Mouse (Mus musculus): ENCODE measurements around the gene Sox8.
A peak's percentile ranks its signal among the peaks of the same experiment; 100 is the strongest.

Gene Sox8

DNA sequence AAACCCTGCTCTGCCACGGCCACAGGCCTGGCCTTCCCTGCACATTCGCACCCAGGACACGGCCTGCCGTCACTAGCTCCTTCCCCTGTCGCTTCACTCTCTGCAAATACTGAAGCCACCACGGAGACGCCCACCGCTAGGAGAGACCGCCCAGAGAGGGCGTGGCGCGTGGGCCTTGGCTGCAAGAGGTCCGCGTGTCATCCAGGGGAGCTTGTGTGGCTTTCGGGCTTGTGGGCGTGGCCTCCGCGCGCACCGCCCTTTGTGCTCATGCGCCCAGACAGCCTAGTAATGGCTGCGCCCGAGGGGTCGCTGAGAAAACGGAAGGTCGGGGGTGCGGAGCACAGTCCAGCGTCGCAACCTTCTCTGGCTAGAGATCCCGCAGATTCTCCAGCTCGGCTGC is 8.4 kb upstream of the Sox8 start, which contains the start of gene Lmf1:
Lmf1 (plus strand) TSS at position 166 of the 400 bp plus-strand sequence.
- DNase-seq, result peak; percentile 99

DNA sequence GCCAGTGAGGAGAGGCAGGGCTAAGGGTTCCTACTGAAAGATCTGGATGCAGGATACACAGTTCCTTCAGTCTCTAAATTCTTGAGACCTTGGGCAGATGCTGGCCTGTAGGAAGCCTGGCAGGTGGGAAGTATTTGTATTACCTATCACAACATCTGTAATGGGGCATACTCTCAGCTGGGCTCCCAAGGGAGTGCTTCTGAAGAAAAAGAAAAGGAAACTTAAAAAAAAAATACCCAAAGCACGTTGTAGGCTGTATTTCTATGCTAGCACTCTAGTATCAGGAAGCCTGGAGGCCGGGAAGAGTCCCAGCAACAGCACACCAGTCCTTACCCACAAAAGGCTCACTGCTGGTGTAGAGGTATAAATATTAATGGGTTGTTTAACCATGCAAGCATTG is 7.2 kb upstream of the Sox8 start:
- DNase-seq, result no peak

DNA sequence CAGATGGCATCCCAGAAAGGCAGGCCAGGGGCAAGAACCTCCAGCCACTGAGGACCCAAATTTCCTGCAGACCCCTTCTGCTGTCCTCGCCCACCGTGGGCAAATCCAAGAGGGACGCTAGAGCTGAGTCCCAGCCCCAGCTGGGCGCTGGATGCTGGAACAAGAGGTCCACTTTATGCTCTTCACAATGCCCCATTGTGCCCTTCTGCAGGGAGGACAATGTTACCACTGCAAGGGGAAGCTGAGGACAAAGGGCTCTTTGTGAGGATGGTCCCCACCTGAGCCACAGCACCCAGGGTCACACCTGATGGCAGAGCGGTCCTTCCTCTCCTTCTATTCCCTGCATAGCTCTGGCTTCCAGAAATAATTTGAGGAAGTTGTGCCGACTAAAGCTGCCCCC is 6.8 kb upstream of the Sox8 start:
- no peak for DNase-seq

DNA sequence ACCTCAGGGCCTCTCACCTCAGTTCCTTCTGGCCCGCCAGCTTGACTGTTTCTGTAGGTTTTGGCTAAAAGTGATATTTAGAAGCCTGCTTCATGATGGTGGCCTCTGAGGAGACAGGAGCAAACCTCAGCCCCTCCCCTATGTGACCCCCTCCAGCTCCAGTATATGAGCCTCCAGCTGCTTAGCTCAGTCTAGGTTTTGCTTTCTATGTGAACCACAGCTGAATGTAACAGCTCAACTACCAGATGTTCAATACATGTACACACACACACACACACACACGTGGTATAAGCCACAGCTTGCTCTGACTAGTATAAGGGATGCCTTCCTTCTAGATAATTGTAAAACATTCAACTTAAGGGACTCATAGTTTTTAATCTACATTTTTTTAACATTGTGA is 5.5 kb upstream of the Sox8 start:
- DNase-seq, result no peak

DNA sequence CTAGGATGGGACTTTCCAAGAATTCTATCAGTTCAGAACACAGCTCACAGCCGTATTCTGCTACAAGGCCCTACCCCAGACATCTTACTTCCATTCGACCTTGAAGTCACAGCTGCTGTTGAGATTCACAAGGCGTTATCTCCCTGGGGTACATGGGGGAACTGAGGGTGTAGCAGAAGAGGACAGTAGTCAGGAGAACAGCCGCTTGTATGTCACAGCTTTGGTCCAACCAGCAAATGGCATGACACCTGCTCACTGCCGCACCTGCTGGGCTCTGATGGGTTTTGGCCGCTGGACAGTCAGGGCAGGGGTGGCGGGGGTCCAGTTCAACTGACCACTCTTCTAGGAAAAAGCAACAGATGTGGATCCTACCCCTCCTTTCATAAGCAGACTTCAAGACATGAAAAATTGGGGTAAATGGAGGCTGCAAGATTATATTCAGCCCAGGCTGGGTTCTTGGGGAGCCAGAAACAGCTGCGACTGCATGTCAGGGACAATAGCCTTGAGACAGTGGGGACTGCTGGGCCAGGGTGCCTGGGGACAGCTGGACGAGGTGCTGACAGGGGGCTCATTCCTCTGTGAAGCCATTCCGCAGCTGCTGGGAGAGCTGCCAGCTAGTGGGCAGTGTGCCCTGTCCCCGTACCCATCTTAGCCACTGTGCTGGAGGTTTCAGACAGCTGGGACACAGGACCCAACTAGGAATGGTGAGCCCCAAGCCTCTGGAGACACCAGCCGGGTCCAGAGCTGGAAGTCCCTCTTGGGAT is 4.9 kb upstream of the Sox8 start:
- no peak for DNase-seq

DNA sequence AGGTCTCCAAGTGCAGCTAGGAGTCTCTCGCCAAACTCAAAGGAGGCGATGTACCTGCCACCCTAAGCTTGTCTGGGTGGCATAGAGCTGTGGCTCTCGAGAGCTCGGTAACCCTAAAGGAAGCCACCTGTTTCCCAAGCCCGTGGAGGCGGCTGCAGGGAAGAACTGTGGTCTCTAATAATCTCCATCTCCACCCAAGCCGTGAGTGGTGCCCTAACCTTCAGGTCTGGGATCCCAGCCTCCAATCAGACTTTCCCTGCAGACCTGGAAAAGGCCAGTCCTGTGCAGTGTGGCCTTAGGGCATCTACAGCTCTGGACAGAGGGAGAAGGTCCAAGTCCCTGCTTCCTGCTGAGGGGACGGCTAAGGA is 951 bp upstream of the Sox8 start:
- no peak for DNase-seq

DNA sequence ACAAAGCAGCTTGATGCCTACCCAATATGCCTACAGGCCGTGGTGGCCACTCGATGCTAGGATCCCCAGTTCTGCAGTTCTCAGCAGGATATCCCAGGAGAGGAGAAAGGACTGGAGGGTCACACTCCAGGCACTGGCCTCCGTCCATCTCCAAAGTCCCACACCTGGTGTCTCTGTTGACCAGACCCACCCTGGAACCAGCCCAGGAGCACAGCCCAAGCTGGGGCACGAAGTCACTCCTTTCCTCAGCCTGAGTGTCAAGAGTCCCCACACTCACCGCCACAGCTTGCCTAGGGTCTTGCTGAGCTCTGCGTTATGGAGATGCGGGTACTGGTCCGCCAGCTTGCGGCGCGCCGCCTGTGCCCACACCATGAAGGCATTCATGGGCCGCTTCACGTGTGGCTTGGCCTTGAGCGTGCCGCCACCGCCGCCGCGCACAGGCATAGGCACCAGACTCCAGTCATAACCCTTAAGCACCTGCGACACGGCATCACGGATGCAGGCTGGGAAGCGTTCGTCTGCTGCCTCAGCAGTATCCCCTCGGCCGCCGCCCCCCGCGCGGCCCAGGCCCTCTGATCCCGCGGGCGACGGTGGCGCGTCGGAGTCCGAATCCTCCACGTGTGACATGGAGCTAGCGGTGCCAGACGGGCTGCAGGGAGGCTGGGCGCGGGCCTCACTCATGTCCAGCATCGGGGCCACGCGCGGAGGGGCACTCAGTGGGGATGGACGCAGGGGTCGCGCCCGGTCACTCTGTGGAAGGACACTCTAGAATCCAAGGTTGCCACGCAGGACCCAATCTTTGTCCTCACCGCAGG is 446 bp downstream of the Sox8 start:
- DNase-seq, result peak; percentile 44

DNA sequence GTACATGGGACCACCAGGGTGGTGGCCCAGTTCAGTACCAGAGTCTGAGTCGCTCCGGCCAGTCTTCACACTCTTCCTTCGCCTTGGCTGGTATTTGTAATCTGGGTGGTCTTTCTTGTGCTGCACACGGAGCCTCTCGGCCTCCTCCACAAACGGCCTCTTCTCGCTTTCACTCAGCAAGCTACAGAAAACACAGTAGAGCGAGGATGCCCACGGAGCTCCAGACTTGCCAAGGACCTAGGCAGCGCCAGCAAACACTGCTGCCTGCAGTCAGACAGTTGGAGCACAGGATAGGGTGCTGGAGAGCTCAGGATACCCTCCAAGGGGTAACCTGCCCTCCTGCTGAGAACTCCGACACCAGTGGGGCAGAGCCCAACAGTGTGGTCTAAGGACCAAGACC is 1.6 kb downstream of the Sox8 start:
- no peak for DNase-seq

DNA sequence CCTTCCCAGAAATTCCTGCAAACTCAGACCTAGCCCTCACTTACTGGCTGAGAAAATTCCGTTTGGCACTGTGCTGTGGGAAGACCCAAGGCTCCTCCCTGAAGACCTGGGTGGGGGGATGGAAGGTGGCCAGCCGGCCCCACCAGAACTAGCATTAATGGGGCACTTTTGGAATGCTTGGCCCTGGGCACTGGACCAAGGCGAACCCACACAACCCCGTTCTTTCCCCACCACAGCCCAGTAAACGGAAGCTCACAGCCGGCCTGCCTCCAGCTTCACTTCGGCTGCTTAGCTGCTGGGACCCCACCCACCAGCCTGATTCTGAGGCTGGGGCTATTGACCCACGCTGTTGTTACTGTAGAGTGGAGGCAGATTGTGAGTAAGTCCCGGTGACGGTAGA is 2.3 kb downstream of the Sox8 start:
- no peak for DNase-seq

DNA sequence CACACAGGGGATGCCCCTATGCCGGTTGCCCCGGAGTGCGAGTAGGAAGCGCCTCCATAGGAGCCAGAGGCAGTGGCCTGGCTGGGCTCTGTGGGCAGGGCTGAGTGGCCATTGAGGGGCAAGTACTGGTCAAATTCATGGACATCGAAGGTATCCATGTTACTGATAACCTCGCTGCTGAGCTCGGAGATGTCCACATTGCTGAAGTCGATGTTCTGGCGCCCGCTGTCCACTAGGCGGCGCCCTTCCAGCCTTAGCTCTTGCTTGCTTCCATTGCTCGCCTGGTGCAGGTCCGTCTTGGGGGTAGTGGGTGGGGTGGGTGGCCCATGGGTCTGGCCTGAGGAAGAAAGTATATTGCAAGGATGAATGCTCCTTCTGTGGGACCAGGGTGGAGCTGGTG is 2.7 kb downstream of the Sox8 start:
- DNase-seq, result peak; percentile 85

DNA sequence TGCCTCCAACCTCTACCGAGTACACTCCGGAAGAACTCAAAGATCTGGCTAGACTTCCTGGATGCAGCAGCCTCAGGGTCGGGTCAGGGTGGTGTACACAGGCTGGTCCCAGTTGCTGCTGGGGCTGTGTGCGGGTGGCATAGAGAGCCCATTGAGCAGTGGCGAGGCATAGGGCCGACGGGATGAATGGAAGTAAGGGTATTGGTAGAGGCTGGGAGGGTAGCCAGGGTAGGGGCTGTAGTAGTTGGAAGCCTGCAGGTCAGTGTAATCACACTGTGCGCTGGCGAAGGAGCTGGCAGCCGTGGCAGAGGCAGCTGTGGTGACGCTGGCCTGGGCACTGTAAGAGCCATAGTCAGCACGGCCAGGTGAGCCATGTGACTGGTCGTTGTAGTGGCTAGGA is 3.2 kb downstream of the Sox8 start:
- DNase-seq, result no peak

DNA sequence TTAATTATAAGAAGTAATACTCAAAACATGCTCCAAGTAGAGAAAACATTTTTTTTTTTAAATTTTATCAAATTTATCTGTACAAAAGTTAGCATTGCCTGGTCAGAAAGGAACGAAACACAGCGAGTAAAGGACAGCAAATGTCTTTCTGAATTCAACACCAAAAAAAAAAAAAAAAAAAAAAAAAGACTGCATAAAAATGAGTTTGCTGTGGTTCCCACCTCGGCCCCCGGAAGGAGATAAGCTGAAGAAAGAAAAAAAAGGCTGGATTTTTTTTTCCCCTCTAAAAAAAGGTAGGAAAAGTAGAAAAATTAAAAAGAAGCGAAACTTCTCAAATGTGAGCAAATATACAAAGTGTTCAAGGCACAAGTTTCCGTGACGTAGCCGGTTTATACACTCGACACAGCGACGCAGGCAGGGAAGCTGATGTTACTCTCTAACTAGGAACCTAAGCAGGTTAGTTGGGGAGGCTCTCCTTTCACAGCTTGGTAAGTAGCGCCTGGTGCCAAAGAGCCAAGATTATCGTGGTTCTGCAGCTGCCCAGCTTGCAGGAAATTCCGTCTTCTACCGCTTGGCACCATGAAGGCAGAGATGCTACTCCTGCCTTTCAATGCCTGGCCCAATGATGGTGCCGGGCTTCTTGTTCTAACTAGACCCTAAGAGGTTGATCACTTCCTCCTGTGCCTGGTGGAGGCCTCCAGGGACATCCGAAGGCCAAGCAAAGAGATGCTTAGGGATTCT is 4.5 kb downstream of the Sox8 start:
- DNase-seq, result no peak

DNA sequence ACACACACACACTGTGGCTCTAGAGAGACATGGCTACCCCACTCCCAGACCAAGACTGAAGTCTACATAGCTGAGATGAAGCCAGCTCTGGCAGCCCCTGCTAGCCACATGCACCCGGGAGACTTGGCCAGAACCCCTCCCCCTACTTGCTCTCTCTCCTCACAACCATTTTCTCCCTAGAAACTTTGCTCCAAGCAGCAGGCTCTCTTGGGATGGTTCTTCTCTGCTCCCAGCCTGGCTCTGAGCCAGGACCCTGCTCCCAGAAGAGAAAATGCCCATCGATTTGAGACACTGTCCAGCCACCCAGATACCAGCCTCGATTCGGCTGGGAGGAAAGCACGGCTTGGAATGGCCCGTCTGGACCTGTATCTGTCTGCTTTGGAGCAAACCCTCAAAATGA is 5.2 kb downstream of the Sox8 start:
- DNase-seq, result no peak

DNA sequence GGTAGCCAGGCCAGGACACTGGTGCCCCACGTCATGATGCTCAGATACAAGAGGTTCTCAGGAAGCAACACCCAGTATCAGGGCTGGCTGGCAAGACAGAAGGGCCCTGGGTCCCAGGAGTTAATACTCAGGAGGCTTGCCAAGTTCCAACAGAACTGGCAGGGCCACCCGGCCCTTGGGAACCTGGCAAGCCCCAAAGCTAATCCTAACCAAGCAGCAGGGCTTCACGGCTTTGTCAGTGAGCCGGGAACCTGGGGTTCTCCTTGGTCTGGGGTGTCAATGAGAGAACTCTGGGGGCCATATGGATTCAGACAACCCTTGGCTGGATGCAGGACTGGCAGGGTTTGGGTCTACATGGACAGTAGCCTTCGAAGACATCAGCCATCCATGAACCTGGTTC is 6.0 kb downstream of the Sox8 start:
- DNase-seq, result no peak

DNA sequence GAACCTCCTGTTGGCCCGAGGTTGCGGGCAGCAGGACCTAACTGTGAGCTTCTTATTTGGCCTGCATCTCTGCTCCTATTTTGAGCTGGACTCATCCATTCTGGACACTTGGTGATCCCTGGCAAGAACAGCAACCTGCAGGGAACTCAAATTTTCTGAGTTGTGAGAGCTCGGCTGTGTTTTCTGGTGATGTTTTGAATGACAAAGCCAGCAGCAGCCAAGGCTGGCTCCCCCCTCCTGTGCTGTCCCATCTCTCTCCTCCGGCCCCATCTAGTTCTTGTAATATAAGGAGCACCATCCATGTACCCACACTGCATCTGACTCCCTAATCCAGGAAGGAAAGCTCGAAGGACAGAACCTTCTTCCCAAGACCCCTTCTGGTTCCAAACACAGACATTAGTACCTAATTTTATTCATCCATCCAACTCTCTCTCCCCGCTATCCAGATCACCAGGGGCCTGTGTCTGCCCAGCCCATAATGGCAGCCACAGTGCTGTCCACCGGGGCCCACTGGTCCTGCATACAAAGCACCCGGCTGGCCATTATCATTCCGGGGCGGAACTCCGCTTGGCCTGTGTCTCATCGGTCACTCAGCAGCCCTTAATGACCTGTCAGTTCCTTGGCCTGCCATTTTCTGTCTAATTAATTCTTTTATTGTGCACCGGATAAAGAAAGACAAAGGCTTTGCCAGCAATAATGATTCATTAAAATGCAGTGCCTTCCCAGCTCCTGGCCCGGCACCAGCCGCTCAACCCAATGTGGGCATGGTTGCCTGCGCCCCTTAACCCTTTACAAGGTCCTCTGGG is 9.1 kb downstream of the Sox8 start:
- DNase-seq, result no peak

DNA sequence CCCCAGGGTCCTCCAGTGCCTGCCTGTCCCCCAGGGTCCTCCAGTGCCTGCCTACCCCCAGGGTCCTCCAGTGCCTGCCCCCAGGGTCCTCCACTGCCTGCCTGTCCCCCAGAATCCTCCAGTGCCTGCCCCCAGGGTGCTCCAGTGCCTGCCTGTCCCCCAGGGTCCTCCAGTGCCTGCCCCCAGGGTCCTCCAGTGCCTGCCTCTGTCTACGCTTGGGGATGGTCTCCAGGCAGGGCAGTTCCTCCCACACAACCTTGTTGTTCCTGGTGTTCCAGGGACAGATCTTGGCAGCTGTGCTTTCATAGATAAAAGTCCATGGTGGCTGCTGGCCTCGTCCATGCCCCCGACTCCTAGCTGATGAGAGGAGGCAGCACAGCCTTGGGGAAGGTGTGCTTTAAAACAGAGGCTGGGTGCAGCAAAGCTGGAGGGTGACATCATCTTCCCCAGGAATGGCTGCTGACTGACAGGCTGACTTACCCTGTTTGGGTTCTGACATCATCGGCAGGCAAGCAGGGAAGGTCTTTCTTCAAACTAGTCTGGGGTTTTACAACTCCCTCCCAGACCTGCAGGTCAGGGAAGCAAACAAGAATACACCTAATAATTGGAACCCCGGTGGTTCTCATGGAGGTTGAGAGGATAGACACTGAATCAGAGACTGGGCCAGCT is 9.8 kb downstream of the Sox8 start:
- DNase-seq, result no peak

DNA sequence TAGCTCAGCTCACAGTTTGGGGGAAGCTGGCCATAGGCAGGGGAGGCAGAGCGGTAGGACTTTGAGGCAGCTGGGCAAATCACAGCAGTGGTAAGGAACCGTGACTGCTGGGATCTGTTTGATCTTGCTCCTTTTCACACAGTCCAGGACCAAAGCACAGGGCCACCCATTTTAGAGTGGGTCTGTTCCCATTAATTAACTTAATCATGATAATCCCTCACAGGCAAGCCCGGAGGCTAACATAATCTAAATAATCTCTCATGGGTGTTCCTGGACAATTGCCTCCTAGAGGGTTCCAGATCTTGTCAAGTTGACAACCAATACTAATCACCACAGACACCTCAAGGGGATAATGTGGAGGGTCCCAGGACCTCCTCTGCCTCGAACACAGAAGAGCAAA is 10.9 kb downstream of the Sox8 start:
- no peak for DNase-seq

DNA sequence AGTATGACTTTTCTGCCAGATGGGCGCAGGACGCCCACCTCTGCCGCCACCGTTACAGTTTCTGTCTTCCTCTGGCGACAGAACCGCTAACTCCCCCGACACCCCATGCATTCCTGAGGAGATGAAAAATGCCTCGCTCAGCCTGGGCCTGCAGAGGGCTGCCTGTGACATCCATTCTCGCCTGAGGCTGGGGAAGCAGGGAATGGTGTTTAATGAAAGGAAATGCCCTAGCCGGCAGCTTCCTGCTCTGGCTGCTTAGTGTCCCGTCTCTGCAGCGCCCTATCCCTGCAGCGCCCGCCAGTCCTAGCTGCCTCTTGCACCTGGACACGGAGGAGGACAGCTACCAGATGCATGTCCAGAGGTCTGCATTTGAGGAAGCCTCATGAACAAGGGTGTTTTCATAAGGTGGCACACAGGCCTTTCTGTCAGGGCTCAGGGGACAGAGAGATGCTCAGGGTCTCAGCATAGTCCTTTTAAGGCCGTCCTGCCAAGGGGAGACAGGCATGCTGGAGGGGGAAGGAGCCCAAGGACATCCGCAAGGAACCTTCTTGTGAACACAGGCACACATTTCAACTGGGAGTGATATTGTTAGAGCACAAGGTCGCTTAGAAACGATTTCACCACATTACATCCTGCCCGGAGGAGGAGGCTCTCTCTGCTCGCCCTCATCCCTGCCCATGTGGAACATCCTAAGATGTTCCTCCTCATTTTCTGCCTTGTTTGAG is 13.7 kb downstream of the Sox8 start:
- DNase-seq, result no peak

DNA sequence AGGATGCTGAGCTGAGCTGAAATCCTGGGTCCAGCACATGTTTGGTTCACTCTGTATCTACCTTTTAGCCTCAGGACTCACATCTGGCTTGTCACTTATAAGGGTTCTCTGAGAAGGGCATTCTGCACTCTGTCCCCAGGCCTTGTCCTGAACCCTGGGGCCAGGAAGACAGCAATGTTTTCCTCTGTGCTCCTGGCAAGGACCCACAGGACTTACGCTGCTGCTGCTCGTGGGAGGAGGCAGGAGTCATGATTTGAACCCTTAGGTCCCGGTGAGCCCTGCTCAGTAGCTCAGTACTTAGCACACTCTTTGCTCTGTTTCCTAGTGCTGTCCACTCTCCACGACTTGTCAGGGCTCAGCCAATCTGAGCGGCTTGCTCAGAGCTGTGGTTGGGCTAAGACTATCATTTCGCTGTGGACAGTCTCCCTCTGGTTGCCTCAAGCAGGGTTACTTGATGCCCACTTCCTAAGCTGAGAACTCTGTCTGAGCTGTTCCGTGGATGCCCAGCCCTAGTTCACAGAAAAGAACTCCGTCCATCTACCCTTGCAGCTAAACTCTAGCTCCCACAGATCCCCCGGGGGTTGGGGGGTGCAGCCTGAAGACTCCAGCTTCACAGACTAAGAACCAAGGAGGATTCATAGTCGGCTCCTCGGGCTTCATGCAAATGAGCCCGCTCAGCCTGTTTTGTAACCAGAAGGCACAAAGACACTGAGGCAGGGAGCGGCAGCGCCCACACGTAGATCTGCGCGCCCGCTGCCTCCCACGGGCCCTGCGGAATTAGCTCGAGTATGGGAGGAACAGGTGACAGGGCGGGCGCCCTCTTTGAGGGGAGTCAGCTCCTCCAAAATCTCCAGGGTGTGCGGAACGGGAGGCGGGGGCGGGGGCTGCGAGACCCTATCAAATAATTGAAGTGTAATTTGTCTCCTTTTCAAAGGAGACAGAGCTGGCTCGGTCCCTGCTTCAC is 14.5 kb downstream of the Sox8 start:
- DNase-seq, result no peak

DNA sequence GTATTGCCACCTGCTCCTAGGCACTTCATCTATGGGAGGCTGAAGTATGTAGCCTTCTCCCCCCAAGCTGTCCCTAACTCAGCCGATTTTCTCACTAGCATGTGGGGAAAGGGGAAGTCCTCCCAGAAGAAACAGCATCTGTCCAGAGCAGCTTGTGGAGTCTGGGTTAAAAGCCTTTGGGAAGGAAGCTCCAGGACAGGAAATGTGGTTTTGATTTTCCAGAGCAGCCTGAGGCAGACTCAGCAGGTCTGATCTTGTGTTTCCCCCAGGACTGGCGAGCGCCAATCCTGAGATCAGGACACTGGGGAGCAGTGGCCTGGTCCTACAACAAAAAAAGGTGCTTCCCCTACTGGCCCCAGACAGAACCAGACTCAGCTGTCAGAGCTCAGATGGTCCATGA is 15.3 kb downstream of the Sox8 start:
- DNase-seq, result no peak

Data from thymus, postnatal 4 days (tissue).